Mouse (Mus musculus): ENCODE data around the gene Rab8a. TPM values are rescaled to one million over a fixed set of nuclear protein-coding genes. Genes with fewer than 3 reads are reported as not detected.
"Not testable (repeated sequence)": the region's sequence is repeated elsewhere in the genome, so short reads cannot be mapped to it uniquely, and the experiment has no call there.

Gene Rab8a
- total RNA-seq (2021) = 10 to 100 TPM; 42.6 to 46.7 TPM

DNA sequence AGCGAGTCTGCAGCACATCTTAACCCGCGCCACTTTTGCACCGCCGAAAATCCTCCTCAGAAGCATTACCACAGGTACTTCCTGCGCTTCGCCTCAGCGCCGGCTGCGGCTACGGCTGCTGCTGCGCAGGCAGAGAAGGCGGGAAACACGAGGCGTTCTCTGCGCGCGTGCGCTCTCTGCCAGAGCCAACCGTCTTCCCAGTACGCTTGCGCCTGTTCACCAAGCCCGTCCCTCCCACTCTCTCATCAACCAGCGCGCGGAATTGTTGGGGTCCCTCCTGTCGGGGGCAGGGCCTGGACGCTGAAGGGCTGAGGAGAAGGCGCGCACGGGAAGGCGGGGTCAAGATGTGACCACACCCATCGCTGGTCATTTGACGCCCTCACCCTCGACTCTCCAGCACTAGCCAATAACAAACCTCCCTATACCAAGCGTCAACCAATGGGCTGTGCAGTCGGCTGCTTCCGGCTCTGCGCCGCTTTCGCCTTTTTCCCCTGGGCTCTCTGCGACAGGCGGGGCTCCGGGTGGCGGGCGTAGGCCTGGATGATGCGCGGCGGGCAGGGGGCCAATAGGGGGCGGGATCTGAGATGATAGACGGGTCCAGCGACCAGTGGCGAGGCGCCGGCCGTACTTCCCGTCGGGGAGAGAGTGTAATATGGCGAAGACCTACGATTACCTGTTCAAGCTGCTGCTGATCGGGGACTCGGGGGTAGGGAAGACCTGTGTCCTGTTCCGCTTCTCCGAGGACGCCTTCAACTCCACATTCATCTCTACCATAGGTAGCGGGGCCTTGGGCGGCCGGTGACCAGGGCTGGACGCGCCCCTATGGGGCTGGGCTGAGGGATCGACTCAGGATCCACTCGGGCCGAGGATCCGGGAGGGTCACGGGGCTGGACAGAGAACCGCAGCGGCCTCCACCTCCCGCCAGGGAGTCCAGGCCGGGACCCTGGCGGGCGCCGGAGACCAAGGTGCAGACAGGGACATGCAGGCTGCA lies at the start of gene Rab8a:
Gene Rab8a (plus strand): TSS at position 494 of the 991 bp plus-strand sequence.
- intact Hi-C loops (cut with DNase I) = no loop called here
- peak; percentile 100 for DNase-seq (ENCODE audit: extremely low spot score in 1 of 2, low spot score in 2 of 2)

DNA sequence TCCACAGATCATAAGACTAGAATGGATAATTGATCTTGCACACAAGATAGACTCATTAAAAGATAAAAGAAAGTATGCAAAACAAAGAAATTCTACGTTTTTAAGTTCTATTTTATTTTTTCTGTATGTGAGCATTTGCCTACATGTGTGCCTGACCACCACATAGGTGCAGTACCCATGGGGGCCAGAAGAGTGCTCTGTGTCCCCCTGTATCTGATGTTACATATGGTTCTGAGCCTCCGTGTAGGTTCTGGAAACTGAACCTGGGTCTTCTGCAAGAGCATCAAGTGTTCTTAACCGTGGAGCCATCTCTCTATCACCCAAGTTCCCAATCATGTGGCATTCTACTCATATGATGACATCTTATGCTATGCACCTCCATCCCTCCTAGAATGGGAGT lies 48.5 kb upstream of the Rab8a start:
- DNase-seq (ENCODE audit: extremely low spot score in 1 of 2, low spot score in 2 of 2) = no peak
- intact Hi-C loops (cut with DNase I) = no loop called here

DNA sequence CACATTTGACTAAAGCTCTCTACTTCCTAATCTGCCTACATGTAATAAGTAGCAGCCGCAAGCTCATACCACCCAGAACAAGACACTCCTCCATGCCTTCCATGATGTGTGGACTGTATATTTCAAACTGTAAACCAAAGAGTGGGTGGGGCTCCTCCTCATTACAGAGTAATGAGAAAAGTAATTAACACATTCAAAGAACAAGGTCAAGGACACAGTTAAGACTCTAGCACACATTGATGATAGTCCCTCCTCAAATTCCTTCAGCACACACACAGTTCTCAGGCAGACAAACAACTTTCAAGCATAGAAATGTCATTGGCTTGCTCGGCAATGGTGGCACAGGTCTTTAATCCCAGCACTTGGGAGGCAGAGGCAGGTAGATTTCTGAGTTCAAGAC lies 45.8 kb upstream of the Rab8a start:
- no peak for DNase-seq (ENCODE audit: extremely low spot score in 1 of 2, low spot score in 2 of 2)
- intact Hi-C loops (cut with DNase I) = no loop called here

DNA sequence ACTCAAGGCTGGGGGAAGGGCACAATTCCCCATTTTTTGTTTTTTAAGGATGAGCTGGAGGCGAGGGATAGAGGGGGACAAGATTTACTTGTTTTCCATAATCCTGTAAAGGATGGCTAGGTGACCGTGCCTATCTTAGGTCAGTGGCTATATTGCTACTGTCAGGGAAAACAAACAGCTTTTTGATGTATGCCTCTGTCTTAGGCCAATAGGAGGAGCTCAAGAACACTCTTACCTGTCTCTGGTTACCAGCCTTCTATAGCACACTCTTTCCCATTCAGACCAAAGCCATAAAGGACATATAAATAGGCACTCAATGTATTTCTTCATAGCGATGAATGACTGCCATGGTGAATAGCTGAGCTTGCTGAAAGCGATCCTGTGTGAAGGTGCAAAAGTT lies 42.4 kb upstream of the Rab8a start:
- DNase-seq (ENCODE audit: extremely low spot score in 1 of 2, low spot score in 2 of 2) = no peak
- intact Hi-C loops (cut with DNase I) = no loop called here

DNA sequence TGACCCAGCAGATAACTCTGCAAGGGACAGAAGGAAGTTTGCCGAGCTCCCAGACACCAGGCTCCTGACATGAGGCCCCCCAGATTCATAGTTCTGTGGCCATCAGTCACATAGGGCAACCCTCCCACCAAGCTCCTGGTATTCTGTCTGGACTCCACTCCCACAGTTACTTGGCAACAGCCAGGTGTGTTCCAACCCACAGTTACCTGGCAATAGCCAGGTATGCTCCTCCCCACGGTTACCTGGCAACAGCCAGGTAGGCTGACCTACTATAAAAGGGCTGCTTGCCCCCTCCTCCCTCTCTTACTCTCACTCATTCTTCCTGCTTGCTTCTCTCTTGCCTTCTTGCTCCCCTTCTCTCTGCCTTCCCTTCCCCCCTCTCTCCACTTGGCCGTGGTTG lies 39.5 kb upstream of the Rab8a start:
- intact Hi-C loops (cut with DNase I); DNase-seq (ENCODE audit: extremely low spot score in 1 of 2, low spot score in 2 of 2): not testable (repeated sequence)

DNA sequence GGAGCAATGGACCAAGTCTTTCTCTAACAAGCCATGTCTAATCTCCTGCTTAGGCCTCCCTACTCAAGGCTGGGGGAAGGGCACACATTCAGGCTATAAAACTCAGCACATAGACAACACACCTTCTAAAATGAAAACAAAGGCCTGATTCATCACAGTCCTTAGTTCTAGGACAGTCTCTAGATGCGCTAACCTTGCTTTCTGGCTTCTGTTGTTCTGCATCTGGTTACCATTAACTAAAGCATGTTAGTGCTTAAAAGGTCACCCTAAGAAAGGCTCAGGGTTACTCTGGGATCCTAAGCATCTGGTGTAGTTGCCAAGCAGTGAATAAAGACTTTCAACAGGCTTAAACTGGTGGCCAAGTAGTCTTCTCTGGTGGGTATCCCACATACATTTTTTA lies 39.0 kb upstream of the Rab8a start:
- intact Hi-C loops (cut with DNase I) = no loop called here
- no peak for DNase-seq (ENCODE audit: extremely low spot score in 1 of 2, low spot score in 2 of 2)

DNA sequence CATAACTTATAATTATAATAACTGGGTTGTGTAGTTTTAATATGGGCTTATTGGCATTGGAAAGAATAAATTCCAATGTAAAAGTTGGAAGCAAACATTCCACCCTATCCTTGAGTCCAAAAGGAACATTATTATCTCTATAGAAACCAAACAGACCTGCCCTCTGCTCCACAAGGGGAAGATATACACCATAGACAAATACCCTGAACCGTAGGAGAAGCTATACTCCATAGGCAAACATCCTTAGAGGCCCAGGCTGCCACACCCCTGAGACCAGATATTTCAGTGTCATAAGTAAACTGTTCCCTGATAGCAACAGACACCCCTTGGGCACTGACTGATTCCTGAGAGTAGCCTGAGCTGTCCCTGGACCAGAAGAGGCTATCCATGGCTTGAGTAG lies 33.2 kb upstream of the Rab8a start:
- intact Hi-C loops (cut with DNase I) = no loop called here
- no peak for DNase-seq (ENCODE audit: extremely low spot score in 1 of 2, low spot score in 2 of 2)

DNA sequence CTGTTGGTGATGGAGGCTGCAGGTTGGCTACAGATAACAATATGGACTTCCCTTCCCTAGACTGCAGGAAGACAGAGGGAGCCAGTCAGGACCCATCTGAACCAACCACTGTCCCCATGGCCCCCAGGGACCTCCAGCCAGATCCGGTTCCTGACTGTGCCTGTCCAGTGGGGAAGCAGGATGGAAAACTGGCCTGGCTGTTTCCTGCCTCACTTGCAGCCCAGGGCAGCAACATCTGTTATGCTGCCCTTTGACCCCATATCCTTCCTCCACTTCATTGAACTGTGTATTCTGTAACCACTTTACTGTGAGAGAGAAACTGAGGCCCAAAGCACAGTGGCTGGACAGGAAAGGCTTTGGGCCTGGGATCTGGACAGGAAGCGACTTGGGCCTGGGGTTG lies 29.7 kb upstream of the Rab8a start:
- intact Hi-C loops (cut with DNase I) = no loop called here
- DNase-seq (ENCODE audit: extremely low spot score in 1 of 2, low spot score in 2 of 2) = peak in 1 of 2 experiments; percentile 67

DNA sequence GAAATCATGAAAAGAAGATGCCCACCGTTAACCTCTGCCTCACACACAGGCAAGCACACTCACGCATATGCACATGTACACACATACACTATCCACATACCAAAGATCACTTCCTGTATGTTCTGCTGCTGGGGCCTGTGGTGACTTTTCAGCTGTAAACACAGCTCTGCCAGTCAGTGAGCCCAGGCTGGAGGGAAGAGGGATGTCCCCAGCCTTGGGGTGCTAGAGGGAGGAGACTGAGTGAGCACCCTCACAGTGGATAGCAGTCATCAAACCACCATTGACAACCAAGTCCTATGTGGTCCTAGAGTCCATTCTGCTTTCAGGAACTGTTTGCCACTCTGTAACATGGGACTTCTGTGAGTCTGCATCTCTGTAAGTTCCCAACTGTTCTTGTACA lies 29.1 kb upstream of the Rab8a start:
- intact Hi-C loops (cut with DNase I) = no loop called here
- no peak for DNase-seq (ENCODE audit: extremely low spot score in 1 of 2, low spot score in 2 of 2)

DNA sequence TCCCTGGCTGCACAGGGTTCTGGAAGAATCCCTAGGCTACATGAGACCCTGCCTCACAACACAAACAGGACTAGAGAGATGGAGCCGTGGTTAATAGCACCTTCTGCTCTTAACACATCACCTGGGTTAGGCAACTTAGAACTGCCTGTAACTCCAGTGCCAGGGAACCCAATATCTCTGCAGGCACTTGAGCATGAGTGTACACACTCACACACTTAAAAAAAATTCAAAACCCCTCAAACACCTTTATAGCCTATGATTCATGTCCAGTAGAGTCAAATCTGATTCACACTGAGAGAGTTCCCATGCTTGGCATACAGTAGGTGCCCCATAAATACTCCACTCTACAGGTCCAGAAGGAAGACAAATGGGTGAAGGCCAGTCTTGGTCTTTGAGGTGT lies 28.6 kb upstream of the Rab8a start:
- DNase-seq (ENCODE audit: extremely low spot score in 1 of 2, low spot score in 2 of 2) = no peak
- intact Hi-C loops (cut with DNase I) = no loop called here

DNA sequence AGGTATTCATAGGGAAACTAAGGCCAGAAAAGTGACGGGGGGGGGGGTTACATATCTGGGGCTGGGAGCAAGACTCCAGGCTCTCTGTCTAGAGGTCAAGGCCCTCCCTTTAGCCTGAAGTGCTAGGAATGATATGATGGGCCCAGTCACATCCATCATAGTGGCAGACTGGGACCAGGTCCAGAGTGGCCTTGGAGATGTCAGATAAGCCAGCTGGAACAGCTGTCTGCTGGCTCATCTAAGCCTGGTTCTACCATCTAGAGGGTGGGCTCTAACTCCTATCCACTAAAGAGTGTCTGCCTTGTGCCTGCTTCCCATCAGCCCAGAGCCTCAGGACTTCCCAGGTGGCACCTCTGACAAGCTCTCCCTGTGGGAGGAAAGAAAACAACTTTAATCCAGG lies 28.1 kb upstream of the Rab8a start:
- DNase-seq (ENCODE audit: extremely low spot score in 1 of 2, low spot score in 2 of 2) = no peak
- intact Hi-C loops (cut with DNase I) = no loop called here

DNA sequence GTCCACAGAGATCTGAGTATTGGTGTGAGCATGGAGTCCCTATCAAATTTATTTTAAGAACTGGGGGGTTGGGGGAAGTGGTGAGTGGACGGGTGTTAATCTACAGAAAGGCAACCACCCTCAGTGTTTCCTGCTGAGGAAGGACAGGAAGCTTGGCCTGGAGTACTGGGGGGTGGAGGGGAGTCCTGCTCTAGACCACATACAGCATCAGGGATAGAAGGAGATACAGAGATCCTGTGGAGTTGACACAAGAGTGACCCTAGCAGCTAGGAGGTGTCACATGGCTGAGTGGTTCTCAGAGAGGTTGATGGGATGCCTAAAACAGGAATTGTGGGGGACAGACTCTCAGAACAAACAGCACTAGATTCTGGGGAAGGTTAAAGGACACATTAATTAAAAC lies 27.5 kb upstream of the Rab8a start:
- intact Hi-C loops (cut with DNase I) = no loop called here

DNA sequence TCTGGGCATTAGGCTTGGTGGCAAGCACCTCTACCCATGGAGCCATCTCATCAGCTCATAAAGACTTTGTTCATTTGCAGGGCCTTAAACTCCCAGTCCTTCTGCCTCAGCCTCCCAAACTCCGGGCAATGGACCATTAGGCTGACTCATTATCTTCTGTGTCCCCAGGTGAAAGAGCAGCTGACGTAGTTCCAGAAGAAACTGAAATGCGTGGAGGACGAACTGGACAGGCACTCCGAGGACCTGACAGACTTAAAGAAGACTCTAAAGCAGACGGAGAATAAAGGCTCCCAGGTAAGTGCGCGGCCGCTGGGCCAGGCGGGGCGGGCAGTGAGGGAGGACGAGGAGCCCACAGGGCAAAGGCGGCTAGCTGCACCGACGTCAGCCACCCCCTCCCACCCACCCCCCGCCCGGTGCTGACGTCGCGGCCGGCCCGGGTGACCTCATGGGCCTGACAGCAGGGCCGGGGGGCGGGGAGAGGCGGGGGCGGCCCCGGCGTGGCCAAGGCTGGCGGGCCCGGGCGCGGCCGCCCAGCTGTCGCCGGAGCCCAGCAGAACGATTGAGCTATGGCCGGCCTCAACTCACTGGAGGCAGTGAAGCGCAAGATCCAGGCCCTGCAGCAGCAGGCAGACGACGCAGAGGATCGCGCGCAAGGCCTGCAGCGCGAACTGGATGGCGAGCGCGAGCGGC lies 26.1 kb upstream of the Rab8a start, which contains the start of gene Tpm4:
Gene Tpm4 (plus strand): TSS at position 220 of the 690 bp plus-strand sequence.
- intact Hi-C loops (cut with DNase I) = no loop called here
- peak in 1 of 2 experiments; percentile 81 for DNase-seq (ENCODE audit: extremely low spot score in 1 of 2, low spot score in 2 of 2)

More for the DNA sequence above, 27.5 kb upstream of the Rab8a start:
- no peak for DNase-seq (ENCODE audit: extremely low spot score in 1 of 2, low spot score in 2 of 2)

DNA sequence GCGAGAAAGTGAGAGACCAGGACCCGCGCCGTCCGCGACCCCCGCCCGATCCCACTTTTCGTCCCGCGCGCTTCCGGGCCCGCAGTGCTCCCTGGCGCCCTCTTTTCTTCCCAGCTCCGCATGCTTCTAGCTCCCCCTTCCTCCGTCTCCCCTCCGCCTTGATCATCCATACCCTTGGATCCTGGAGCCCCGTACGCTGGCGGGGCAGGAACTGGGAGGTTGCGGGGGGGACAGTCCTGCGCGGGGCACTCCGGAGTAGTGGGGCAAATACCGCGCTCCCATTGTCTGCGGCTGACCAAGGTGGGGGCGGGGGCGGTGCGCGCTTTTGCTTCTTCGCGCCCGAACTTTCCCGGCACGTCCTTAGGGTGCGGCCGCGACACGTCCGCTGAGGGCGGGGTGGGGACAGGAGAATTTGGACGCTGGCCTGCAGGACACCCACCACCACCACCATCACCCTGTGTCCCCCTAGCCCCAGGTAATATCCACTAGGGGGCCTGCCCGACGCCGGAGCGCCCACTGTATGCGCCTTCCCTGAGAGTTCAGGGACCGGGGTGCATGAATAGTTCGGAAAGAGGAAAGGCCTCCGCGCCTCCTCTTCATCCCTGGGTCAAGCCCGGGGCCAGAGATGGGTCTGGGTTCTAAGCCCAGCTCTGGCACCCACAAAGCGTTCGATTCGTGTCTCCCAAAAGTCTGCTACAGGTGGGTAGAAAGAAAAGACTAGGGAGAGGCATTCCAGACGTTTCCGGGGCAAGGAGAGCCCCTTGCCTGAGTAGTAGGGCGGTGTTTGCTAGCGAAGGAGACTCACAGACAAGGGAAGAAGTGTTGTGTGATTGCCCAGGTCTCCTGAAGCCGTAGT lies 25.3 kb upstream of the Rab8a start:
- intact Hi-C loops (cut with DNase I) = no loop called here
- DNase-seq (ENCODE audit: extremely low spot score in 1 of 2, low spot score in 2 of 2) = peak in 1 of 2 experiments; percentile 71

DNA sequence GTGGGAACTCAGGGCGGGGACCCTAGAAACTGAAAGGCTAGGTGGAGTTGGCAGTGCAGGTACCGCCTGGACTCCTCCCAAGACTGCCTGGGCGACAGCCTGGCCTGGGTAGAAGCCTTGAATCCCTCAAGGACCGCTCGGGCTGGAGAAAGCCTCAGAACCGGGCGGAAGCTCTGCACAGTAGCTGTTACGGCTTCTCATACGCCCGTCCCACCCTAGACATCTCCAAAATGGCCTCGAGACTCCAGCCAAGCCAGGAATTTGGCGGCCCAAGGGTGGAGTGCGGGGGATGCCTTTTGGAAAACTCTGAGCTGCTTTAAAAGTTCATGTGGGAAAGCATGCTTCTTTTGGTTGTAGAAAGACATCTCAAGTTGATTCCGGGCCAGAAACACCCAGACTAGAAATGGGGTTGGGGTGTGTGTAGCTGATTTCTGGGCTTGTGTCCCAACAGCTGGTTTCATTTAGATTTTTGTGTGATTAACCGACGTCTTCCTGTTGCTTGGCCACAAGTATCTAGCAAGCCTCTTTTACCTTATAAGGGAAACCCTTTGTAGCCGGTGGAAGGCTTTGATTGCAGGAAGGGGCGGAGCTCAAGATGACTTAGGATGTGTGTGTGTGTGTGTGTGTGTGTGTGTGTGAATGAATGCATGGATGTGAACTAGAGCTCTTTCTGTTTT lies 24.6 kb upstream of the Rab8a start:
- intact Hi-C loops (cut with DNase I) = no loop called here
- DNase-seq (ENCODE audit: extremely low spot score in 1 of 2, low spot score in 2 of 2) = peak; percentile 28 to 84

DNA sequence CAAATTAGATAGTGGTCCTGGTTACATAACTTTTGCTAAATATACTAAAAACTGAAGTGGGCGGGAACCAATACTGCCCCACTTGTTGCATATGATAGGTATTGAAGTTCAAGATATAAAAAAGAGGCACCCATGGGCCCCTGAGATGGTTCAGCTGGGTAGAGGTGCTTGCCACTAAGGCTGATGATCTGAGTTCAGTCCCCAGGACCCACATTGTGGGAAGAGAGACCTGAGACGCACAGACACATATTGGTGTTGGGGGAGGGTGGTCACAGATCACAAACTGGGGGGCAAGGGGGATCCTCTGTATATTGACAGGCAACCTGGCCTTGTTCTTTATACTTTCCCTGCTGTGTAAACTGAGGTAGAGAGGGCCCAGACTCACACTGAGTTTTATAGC lies 23.6 kb upstream of the Rab8a start:
- DNase-seq (ENCODE audit: extremely low spot score in 1 of 2, low spot score in 2 of 2) = no peak
- intact Hi-C loops (cut with DNase I) = no loop called here

DNA sequence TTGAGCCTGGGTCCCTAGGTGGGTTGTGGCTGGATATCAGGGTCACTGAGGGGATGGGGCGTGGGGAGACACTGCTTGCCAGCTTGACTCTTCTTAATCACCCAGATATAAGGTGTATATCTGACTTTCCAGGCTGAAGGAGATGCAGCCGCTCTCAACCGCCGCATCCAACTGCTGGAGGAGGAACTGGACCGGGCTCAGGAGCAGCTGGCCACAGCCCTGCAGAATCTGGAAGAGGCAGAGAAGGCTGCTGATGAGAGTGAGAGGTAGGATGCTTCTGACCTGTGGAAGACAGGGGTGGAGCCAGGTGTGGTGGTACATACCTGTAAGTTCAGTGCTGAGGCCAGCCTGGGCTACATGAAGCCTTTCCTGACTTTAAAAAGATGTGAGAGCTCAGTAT lies 22.5 kb upstream of the Rab8a start:
- intact Hi-C loops (cut with DNase I) = no loop called here
- DNase-seq (ENCODE audit: extremely low spot score in 1 of 2, low spot score in 2 of 2) = no peak

DNA sequence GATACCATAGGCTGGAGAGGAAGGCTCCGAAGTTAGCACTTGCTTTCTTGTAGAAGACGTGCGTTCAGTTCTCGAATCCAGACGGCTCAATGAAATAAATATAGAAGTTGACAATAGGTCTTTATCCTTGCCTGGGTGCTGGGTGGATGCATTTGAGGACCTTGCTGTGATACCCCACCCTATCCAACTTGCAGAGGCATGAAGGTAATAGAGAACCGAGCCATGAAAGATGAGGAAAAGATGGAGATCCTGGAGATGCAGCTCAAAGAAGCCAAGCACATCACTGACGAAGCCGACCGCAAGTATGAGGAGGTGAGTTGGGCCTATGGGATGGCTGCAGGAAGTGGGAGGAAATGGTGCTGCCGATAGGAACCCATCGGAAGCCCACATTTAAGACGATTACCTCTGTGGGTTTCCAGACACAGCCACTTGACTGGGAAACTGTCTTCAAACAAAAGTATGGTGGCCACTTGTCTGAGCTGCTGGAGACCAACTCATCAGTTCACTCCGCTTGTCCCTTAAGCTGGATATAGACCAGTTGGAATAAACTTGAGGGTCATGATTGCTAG lies 17.7 kb upstream of the Rab8a start:
- intact Hi-C loops (cut with DNase I) = no loop called here
- DNase-seq (ENCODE audit: extremely low spot score in 1 of 2, low spot score in 2 of 2) = no peak

Measured in left cerebral cortex, postnatal 10 days (tissue).